Mouse (Mus musculus) thymus, postnatal 0 days (tissue): ENCODE data around the gene Raver2. TPM values are rescaled to one million over a fixed set of nuclear protein-coding genes. Genes with fewer than 3 reads are reported as not detected.
"Not testable (repeated sequence)": the region's sequence is repeated elsewhere in the genome, so short reads cannot be mapped to it uniquely, and the experiment has no call there.

Source experiments
- DNase-seq: peaks from one replicate; pipeline ENCODE4 v3.0.0-alpha.2; 2015; ENCODE audit warnings: low spot score
- polyA plus RNA-seq: library from polyadenylated mRNA; unstranded; fragments of >200 nt; fragmentation: Nextera tagmentation; extraction: Ambion mirVana; gene quantifications from 2 replicates; pipeline ENCODE4 v1.2.1, GENCODE M21; 2015

Gene Raver2
- 5.6 and 5.7 TPM in 2 replicates for polyA plus RNA-seq

- DNase-seq: peak; percentile 73
Observed at GRCm38 (mm10) chr4:101068786-101069153, at the start of gene Raver2. TSS of gene Raver2 (plus strand) at chr4:101068983.

GRCm38 (mm10) chr4:101020596-101020995 is 48.2 kb upstream of the Raver2 start, which contains the start of gene Gm10577:
TSS of gene Gm10577 (minus strand) at chr4:101020696.
- no peak for DNase-seq

GRCm38 (mm10) chr4:101026566-101026965 is 42.2 kb upstream of the Raver2 start:
- no peak for DNase-seq

- no peak for DNase-seq
Observed at GRCm38 (mm10) chr4:101026995-101027394, 41.8 kb upstream of the Raver2 start.

- no peak for DNase-seq
Observed at GRCm38 (mm10) chr4:101027852-101028411, 40.9 kb upstream of the Raver2 start.

GRCm38 (mm10) chr4:101033047-101033446 is 35.7 kb upstream of the Raver2 start:
- no peak for DNase-seq

- DNase-seq: no peak
Observed at GRCm38 (mm10) chr4:101035131-101035530, 33.7 kb upstream of the Raver2 start.

- no peak for DNase-seq
Observed at GRCm38 (mm10) chr4:101037156-101037555, 31.6 kb upstream of the Raver2 start.

GRCm38 (mm10) chr4:101043691-101044090 is 25.1 kb upstream of the Raver2 start:
- DNase-seq: no peak

GRCm38 (mm10) chr4:101044149-101044548 is 24.6 kb upstream of the Raver2 start:
- no peak for DNase-seq

- no peak for DNase-seq
Observed at GRCm38 (mm10) chr4:101046576-101046975, 22.2 kb upstream of the Raver2 start.

GRCm38 (mm10) chr4:101062146-101062545 is 6.6 kb upstream of the Raver2 start:
- DNase-seq: no peak

GRCm38 (mm10) chr4:101066401-101066800 is 2.4 kb upstream of the Raver2 start:
- DNase-seq: no peak

GRCm38 (mm10) chr4:101069154-101069971 is 580 bp downstream of the Raver2 start:
- peak; percentile 33 for DNase-seq

- DNase-seq: no peak
Observed at GRCm38 (mm10) chr4:101071570-101071969, 2.8 kb downstream of the Raver2 start.

GRCm38 (mm10) chr4:101076425-101076824 is 7.6 kb downstream of the Raver2 start:
- no peak for DNase-seq

- DNase-seq: no peak
Observed at GRCm38 (mm10) chr4:101080016-101080415, 11.2 kb downstream of the Raver2 start.

GRCm38 (mm10) chr4:101082176-101082888 is 13.5 kb downstream of the Raver2 start:
- DNase-seq: no peak

GRCm38 (mm10) chr4:101084863-101085262 is 16.1 kb downstream of the Raver2 start:
- no peak for DNase-seq

- no peak for DNase-seq
Observed at GRCm38 (mm10) chr4:101086040-101086439, 17.3 kb downstream of the Raver2 start.

GRCm38 (mm10) chr4:101087721-101088120 is 18.9 kb downstream of the Raver2 start:
- DNase-seq: no peak

GRCm38 (mm10) chr4:101090630-101091029 is 21.8 kb downstream of the Raver2 start:
- not testable (repeated sequence) for DNase-seq
